Mouse (Mus musculus) C3H10T1/2 (cell line): ENCODE results near the gene 9530002B09Rik. TPM values are rescaled to one million over a fixed set of nuclear protein-coding genes. Genes with fewer than 3 reads are reported as not detected.

Source experiments
- polyA plus RNA-seq, 2 experiments: library from polyadenylated mRNA; unstranded; fragments of >200 nt; fragmentation: generic; extraction: Trizol; gene quantifications; one replicate each; pipeline ENCODE4 v1.2.1; 2012; ENCODE audit warnings: missing spikeins in 2 of 2

9530002B09Rik gene
- polyA plus RNA-seq = not detected

GRCm38 (mm10) chr4:122688975-122689374 is at the start of gene 9530002B09Rik:
Gene 9530002B09Rik, plus strand, starts transcription at chr4:122689275.

Other genes with a start within 250 kb of the 9530002B09Rik start
- 10 to 100 TPM; 12.7 to 54.2 TPM for gene Ppt1, start 147.0 kb downstream of the 9530002B09Rik start, polyA plus RNA-seq
- gene Cap1, start 196.8 kb downstream of the 9530002B09Rik start, polyA plus RNA-seq = 100 to 1,000 TPM in 1 of 2 experiments, 10 to 100 TPM in 1; 61.7 to 195 TPM